Mouse (Mus musculus): ENCODE results near the gene Kitl. TPM values are rescaled to one million over a fixed set of nuclear protein-coding genes. Genes with fewer than 3 reads are reported as not detected.

The Kitl gene
- polyA plus RNA-seq, 1 experiment from 2014 or later = 11.4 TPM

- Histone ChIP-seq H3K9ac (no peak overlapping the region), H3K36me3 (peaks cover 5% of the 10 kb centered on the region), H3K27ac (replicated peaks) (no peak overlapping the region), H3K4me1 (peaks cover 19% of the 10 kb centered on the region), H3K27me3 (replicated peaks) (no peaks in the 10 kb centered on the region), H3K9me3 (peaks cover 7% of the 10 kb centered on the region; the same call in 1 of the 2 replicates), H3K4me2 (peak overlapping the region; percentile 39), H3K4me3 (no peak overlapping the region)
- WGBS = 67% methylated on average over 12 of the region's 12 CpGs
- no peak for ATAC-seq (ENCODE audit: extremely low read depth, insufficient number of reproducible peaks, low FRiP score, low TSS enrichment)
These were observed 15.6 kb downstream of the Kitl start for GRCm38 (mm10) chr10:100030980-100031516.

GRCm38 (mm10) chr10:100031631-100032030 is 16.2 kb downstream of the Kitl start:
- H3K4me3 ChIP-seq = peak overlapping the region; percentile 16
- H3K4me2 ChIP-seq = peak overlapping the region; percentile 39
- 0 out of 2 replicates have a peak overlapping the region, but pooled peaks have one; percentile 2 for H3K27ac ChIP-seq (replicated peaks)
- ATAC-seq (ENCODE audit: extremely low read depth, insufficient number of reproducible peaks, low FRiP score, low TSS enrichment) = no peak
- 0 out of 2 replicates have a peak overlapping the region, but pooled peaks have one; percentile 20 for H3K9ac ChIP-seq
- 31% methylated on average over 11 of the region's 11 CpGs for WGBS
- peaks cover 3% of the 10 kb centered on the region for H3K36me3 ChIP-seq
- H3K9me3 ChIP-seq = peaks cover 2% of the 10 kb centered on the region; the same call in 1 of the 2 replicates
- H3K4me1 ChIP-seq = peaks cover 20% of the 10 kb centered on the region
- no peaks in the 10 kb centered on the region for H3K27me3 ChIP-seq (replicated peaks)

- H3K9ac ChIP-seq = no peak overlapping the region
- H3K36me3 ChIP-seq = no peaks in the 10 kb centered on the region
- no peak overlapping the region for H3K4me2 ChIP-seq
- 54% methylated on average over 3 of the region's 3 CpGs for WGBS
- no peak for ATAC-seq (ENCODE audit: extremely low read depth, insufficient number of reproducible peaks, low FRiP score, low TSS enrichment)
- H3K4me1 ChIP-seq = peaks cover 20% of the 10 kb centered on the region
- no peak overlapping the region for H3K27ac ChIP-seq (replicated peaks)
- no peak overlapping the region for H3K4me3 ChIP-seq
- no peaks in the 10 kb centered on the region for H3K27me3 ChIP-seq (replicated peaks)
- H3K9me3 ChIP-seq = no peaks in the 10 kb centered on the region
These were observed 17.1 kb downstream of the Kitl start for GRCm38 (mm10) chr10:100032566-100032965.

GRCm38 (mm10) chr10:100036021-100036420 is 20.6 kb downstream of the Kitl start:
- Histone ChIP-seq H3K4me3 (no peak overlapping the region), H3K4me2 (no peak overlapping the region), H3K27ac (replicated peaks) (no peak overlapping the region), H3K27me3 (replicated peaks) (no peaks in the 10 kb centered on the region), H3K9me3 (no peaks in the 10 kb centered on the region), H3K9ac (no peak overlapping the region), H3K36me3 (no peaks in the 10 kb centered on the region), H3K4me1 (peaks cover 35% of the 10 kb centered on the region)
- no peak for ATAC-seq (ENCODE audit: extremely low read depth, insufficient number of reproducible peaks, low FRiP score, low TSS enrichment)
- 37% methylated on average over 4 of the region's 4 CpGs for WGBS

GRCm38 (mm10) chr10:100038342-100038898 is 23.0 kb downstream of the Kitl start:
- H3K4me3 ChIP-seq = no peak overlapping the region
- 63% methylated on average over 12 of the region's 12 CpGs for WGBS
- no peaks in the 10 kb centered on the region for H3K27me3 ChIP-seq (replicated peaks)
- no peak overlapping the region for H3K9ac ChIP-seq
- no peak for ATAC-seq (ENCODE audit: extremely low read depth, insufficient number of reproducible peaks, low FRiP score, low TSS enrichment)
- H3K9me3 ChIP-seq = no peaks in the 10 kb centered on the region
- H3K4me1 ChIP-seq = peaks cover 37% of the 10 kb centered on the region
- no peak overlapping the region for H3K4me2 ChIP-seq
- no peaks in the 10 kb centered on the region for H3K36me3 ChIP-seq
- H3K27ac ChIP-seq (replicated peaks) = no peak overlapping the region

- no peak overlapping the region for H3K4me2 ChIP-seq
- no peaks in the 10 kb centered on the region for H3K36me3 ChIP-seq
- no peaks in the 10 kb centered on the region for H3K9me3 ChIP-seq
- H3K4me3 ChIP-seq = no peak overlapping the region
- H3K27me3 ChIP-seq (replicated peaks) = no peaks in the 10 kb centered on the region
- H3K27ac ChIP-seq (replicated peaks) = no peak overlapping the region
- peaks cover 37% of the 10 kb centered on the region for H3K4me1 ChIP-seq
- no peak for ATAC-seq (ENCODE audit: extremely low read depth, insufficient number of reproducible peaks, low FRiP score, low TSS enrichment)
- no peak overlapping the region for H3K9ac ChIP-seq
- 55% methylated on average over 8 of the region's 8 CpGs for WGBS
These were observed 23.6 kb downstream of the Kitl start for GRCm38 (mm10) chr10:100038994-100039393.

GRCm38 (mm10) chr10:100043748-100044147 is 28.3 kb downstream of the Kitl start:
- H3K4me2 ChIP-seq = no peak overlapping the region
- WGBS = 88% methylated on average over 5 of the region's 5 CpGs

GRCm38 (mm10) chr10:100044153-100044552 is 28.7 kb downstream of the Kitl start:
- Histone ChIP-seq H3K9me3 (no peaks in the 10 kb centered on the region), H3K4me3 (no peak overlapping the region), H3K4me1 (peaks cover 22% of the 10 kb centered on the region), H3K27ac (replicated peaks) (no peak overlapping the region), H3K4me2 (no peak overlapping the region), H3K9ac (no peak overlapping the region), H3K36me3 (no peaks in the 10 kb centered on the region), H3K27me3 (replicated peaks) (no peaks in the 10 kb centered on the region)
- no peak for ATAC-seq (ENCODE audit: extremely low read depth, insufficient number of reproducible peaks, low FRiP score, low TSS enrichment)
- WGBS = 81% methylated on average over 6 of the region's 6 CpGs

More at GRCm38 (mm10) chr10:100043748-100044147, 28.3 kb downstream of the Kitl start:
- H3K27ac ChIP-seq (replicated peaks) = no peak overlapping the region
- no peaks in the 10 kb centered on the region for H3K27me3 ChIP-seq (replicated peaks)
- no peaks in the 10 kb centered on the region for H3K36me3 ChIP-seq
- no peak overlapping the region for H3K9ac ChIP-seq
- H3K4me1 ChIP-seq = peaks cover 26% of the 10 kb centered on the region
- H3K4me3 ChIP-seq = no peak overlapping the region
- H3K9me3 ChIP-seq = no peaks in the 10 kb centered on the region
- no peak for ATAC-seq (ENCODE audit: extremely low read depth, insufficient number of reproducible peaks, low FRiP score, low TSS enrichment)

- Histone ChIP-seq H3K4me3 (no peak overlapping the region), H3K27ac (replicated peaks) (no peak overlapping the region), H3K9ac (no peak overlapping the region), H3K36me3 (peaks cover 8% of the 10 kb centered on the region; the same call in 1 of the 2 replicates), H3K4me2 (no peak overlapping the region), H3K9me3 (no peaks in the 10 kb centered on the region), H3K27me3 (replicated peaks) (no peaks in the 10 kb centered on the region), H3K4me1 (no peaks in the 10 kb centered on the region)
- WGBS = 50% methylated on average over 10 of the region's 10 CpGs
- no peak for ATAC-seq (ENCODE audit: extremely low read depth, insufficient number of reproducible peaks, low FRiP score, low TSS enrichment)
These were observed 35.8 kb downstream of the Kitl start for GRCm38 (mm10) chr10:100051146-100051783.

- Histone ChIP-seq H3K4me2 (no peak overlapping the region), H3K9ac (no peak overlapping the region), H3K27me3 (replicated peaks) (no peaks in the 10 kb centered on the region), H3K36me3 (peaks cover 8% of the 10 kb centered on the region; the same call in 1 of the 2 replicates), H3K27ac (replicated peaks) (no peak overlapping the region), H3K9me3 (no peaks in the 10 kb centered on the region), H3K4me1 (no peaks in the 10 kb centered on the region), H3K4me3 (no peak overlapping the region)
- no peak for ATAC-seq (ENCODE audit: extremely low read depth, insufficient number of reproducible peaks, low FRiP score, low TSS enrichment)
- WGBS = 82% methylated on average over 4 of the region's 4 CpGs
These were observed 37.0 kb downstream of the Kitl start for GRCm38 (mm10) chr10:100052404-100052803.

GRCm38 (mm10) chr10:100052911-100053310 is 37.5 kb downstream of the Kitl start:
- Histone ChIP-seq H3K27me3 (replicated peaks) (no peaks in the 10 kb centered on the region), H3K36me3 (peaks cover 8% of the 10 kb centered on the region; the same call in 1 of the 2 replicates), H3K27ac (replicated peaks) (no peak overlapping the region), H3K4me3 (no peak overlapping the region), H3K9ac (no peak overlapping the region), H3K9me3 (no peaks in the 10 kb centered on the region), H3K4me1 (no peaks in the 10 kb centered on the region), H3K4me2 (no peak overlapping the region)
- ATAC-seq (ENCODE audit: extremely low read depth, insufficient number of reproducible peaks, low FRiP score, low TSS enrichment) = no peak
- 72% methylated on average over 4 of the region's 4 CpGs for WGBS

All from heart, embryonic 13.5 days (tissue).